Mouse (Mus musculus): ENCODE measurements around the gene Galk2.

DNA sequence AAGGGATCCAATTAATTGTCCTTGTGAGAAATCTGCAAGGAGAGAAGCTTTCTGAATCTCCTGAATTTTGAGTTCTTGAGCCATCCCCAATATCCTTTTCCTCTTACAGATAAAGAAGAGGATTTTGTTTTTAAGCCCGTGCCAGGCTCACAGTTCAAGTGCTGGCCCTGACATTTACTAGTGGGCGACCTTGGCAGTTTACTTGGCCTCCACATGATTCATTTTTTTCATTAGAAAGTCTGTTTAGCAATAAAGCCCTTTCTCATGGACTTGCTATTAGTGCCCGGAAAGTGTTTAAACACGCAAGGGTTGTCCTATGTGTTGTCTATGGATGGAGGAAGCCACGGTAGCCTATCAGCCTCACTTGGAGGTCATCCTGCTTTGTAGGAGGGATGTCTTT lies 64.4 kb downstream of the Galk2 start:
- no peak for TF ChIP-seq CTCF (IDR thresholded peaks at IDR 0.05; ENCODE audit: low read depth)
- TF ChIP-seq EP300 (IDR thresholded peaks at IDR 0.05; ENCODE audit: low read depth) = no peak
